Mouse (Mus musculus) granulocyte monocyte progenitor cell, adult 5-6 weeks (primary cell): ENCODE results near the gene Kpna4. TPM values are rescaled to one million over a fixed set of nuclear protein-coding genes. Genes with fewer than 3 reads are reported as not detected.

Source experiments
- ATAC-seq: replicated peaks from 2 replicates; pipeline ENCODE4 v1.8.0; 2016; ENCODE audit warnings: mild to moderate bottlenecking, moderate TSS enrichment, inconsistent platforms; ENCODE audit not compliant: poor library complexity, severe bottlenecking
- total RNA-seq, 2 experiments: library from RNA; stranded (forward) in 1 of 2; stranded (reverse) in 1 of 2; fragments of 200-712, 200-1000 nt in 1 of 2; fragments of >200 nt in 1 of 2; fragmentation: Nextera tagmentation in 1 of 2; gene quantifications; 2 replicates each; pipeline ENCODE4 v1.2.3; 2014 to 2017

Gene Kpna4
- total RNA-seq, 2 experiments from 2014 or later = 51.9 to 59.9 TPM

- peak; percentile 28; the same call in 1 of the 2 replicates for ATAC-seq
Measured at GRCm38 (mm10) chr3:69114760-69115159, 12.2 kb downstream of the Kpna4 start.

GRCm38 (mm10) chr3:69113956-69114355 lies 13.0 kb downstream of the Kpna4 start:
- no peak for ATAC-seq

- no peak for ATAC-seq
Measured at GRCm38 (mm10) chr3:69109079-69109478, 17.8 kb downstream of the Kpna4 start.

GRCm38 (mm10) chr3:69094456-69094855 lies 32.5 kb downstream of the Kpna4 start:
- ATAC-seq = no peak

- ATAC-seq = no peak
Measured at GRCm38 (mm10) chr3:69064005-69064404, 62.9 kb downstream of the Kpna4 start.

- peak; percentile 85 for ATAC-seq
Measured at GRCm38 (mm10) chr3:69062764-69063163, 64.1 kb downstream of the Kpna4 start.

- ATAC-seq = no peak
Measured at GRCm38 (mm10) chr3:69060672-69061071, 66.2 kb downstream of the Kpna4 start.

GRCm38 (mm10) chr3:69055871-69056270 lies 71.0 kb downstream of the Kpna4 start:
- ATAC-seq = no peak

- ATAC-seq = peak; percentile 13
Measured at GRCm38 (mm10) chr3:69054760-69055432, 72.0 kb downstream of the Kpna4 start.

GRCm38 (mm10) chr3:69051894-69052293 lies 75.0 kb downstream of the Kpna4 start:
- ATAC-seq = no peak

- ATAC-seq = no peak
Measured at GRCm38 (mm10) chr3:69049011-69049410, 77.9 kb downstream of the Kpna4 start.

GRCm38 (mm10) chr3:69047684-69048083 lies 79.2 kb downstream of the Kpna4 start:
- ATAC-seq = no peak

GRCm38 (mm10) chr3:69046509-69046908 lies 80.4 kb downstream of the Kpna4 start:
- ATAC-seq = no peak

GRCm38 (mm10) chr3:69045750-69046149 lies 81.2 kb downstream of the Kpna4 start:
- no peak for ATAC-seq

- no peak for ATAC-seq
Measured at GRCm38 (mm10) chr3:69045400-69045703, 81.6 kb downstream of the Kpna4 start.

GRCm38 (mm10) chr3:69044645-69045399 lies 82.1 kb downstream of the Kpna4 start, which contains the start of gene Trim59:
TSS of gene Trim59 (minus strand) at chr3:69044755.
- ATAC-seq = peak; percentile 80

GRCm38 (mm10) chr3:69044167-69044591 lies 82.7 kb downstream of the Kpna4 start:
- ATAC-seq = peak; percentile 11

- peak; percentile 58 for ATAC-seq
Measured at GRCm38 (mm10) chr3:69041298-69041697, 85.6 kb downstream of the Kpna4 start.

- ATAC-seq = no peak
Measured at GRCm38 (mm10) chr3:69040105-69040504, 86.8 kb downstream of the Kpna4 start.

- ATAC-seq = no peak
Measured at GRCm38 (mm10) chr3:69026133-69026783, 100.7 kb downstream of the Kpna4 start.

- no peak for ATAC-seq
Measured at GRCm38 (mm10) chr3:69020764-69021163, 106.1 kb downstream of the Kpna4 start.
